11 mouse cellular contexts compared by ENCODE assay signal in the genomic region with DNA sequence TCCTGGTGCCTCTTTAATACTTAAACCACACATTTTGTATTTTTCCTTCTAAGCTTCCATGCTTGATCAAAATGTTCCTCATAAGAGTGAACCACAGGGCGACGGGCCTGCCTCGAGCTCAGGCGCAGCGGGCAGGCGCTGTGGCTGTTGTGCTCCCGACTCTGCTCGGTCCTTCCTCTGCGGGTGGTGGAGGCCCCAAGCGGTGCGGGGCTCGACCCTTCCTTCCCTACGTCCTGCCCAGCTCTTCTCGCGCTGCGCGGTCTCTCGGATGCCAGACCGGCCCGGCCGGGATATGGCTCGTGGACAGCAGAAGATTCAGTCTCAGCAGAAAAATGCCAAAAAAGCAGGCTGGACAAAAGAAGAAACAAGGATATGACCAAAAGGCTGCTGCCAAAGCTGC. TPM values are rescaled to one million over a fixed set of nuclear protein-coding genes. Genes with fewer than 3 reads are reported as not detected.
DNase-seq lines count a peak whose midpoint lies in the region; ATAC-seq and TF ChIP-seq lines count a peak whose summit lies in the region.
"Had no signal": no experiment of that assay in that cellular context is flagged by ENCODE, and none has a peak within 500 bp of the region (broad histone marks: within the 10 kb centered on the region; RNA-seq: fewer than 3 reads in every experiment).

No protein-coding gene starts in this region.

- peak overlapping the region; percentile 54; the same call in 1 of the 2 replicates for H3K9ac ChIP-seq in kidney, embryonic 16.5 days (replicated peaks; ENCODE audit: low read length)
- peak overlapping the region; percentile 56 for H3K9ac ChIP-seq in hindbrain, embryonic 16.5 days (ENCODE audit: low read depth, low read length)
- H3K9ac ChIP-seq in midbrain, postnatal 0 days (replicated peaks; ENCODE audit: low read length, poor library complexity, severe bottlenecking), result no peak overlapping the region

- H3K27me3 ChIP-seq in kidney, embryonic 16.5 days (ENCODE audit: insufficient read depth, low read length), result no peaks in the 10 kb centered on the region
- no peaks in the 10 kb centered on the region for H3K27me3 ChIP-seq in hindbrain, embryonic 16.5 days (replicated peaks; ENCODE audit: control insufficient read depth, insufficient read depth, low read length)
- no peaks in the 10 kb centered on the region for H3K27me3 ChIP-seq in midbrain, postnatal 0 days (ENCODE audit: insufficient read depth, low read length)

- TF ChIP-seq CTCF in midbrain, postnatal 0 days (IDR thresholded peaks at IDR 0.05), result no peak

- no peaks in the 10 kb centered on the region for H3K4me1 ChIP-seq in kidney, embryonic 16.5 days (ENCODE audit: insufficient read depth, low read length)
- no peaks in the 10 kb centered on the region for H3K4me1 ChIP-seq in hindbrain, embryonic 16.5 days (ENCODE audit: control insufficient read depth, insufficient read depth, low read depth, low read length)
- no peaks in the 10 kb centered on the region for H3K4me1 ChIP-seq in midbrain, postnatal 0 days (ENCODE audit: insufficient read depth, low read length)

- H3K36me3 ChIP-seq in kidney, embryonic 16.5 days (ENCODE audit: insufficient read depth, low read length), result no peaks in the 10 kb centered on the region
- no peaks in the 10 kb centered on the region for H3K36me3 ChIP-seq in hindbrain, embryonic 16.5 days (ENCODE audit: control insufficient read depth, insufficient read depth, low read length)
- H3K36me3 ChIP-seq in midbrain, postnatal 0 days (ENCODE audit: insufficient read depth, low read length), result no peaks in the 10 kb centered on the region

- H3K4me3 ChIP-seq in kidney, embryonic 16.5 days (ENCODE audit: low read length), result peak overlapping the region; percentile 30
- peak overlapping the region; percentile 28 for H3K4me3 ChIP-seq in hindbrain, embryonic 16.5 days (ENCODE audit: low read length)
- peak overlapping the region; percentile 20 for H3K4me3 ChIP-seq in midbrain, postnatal 0 days (ENCODE audit: low read depth, low read length)
- H3K4me3 ChIP-seq: erythroblast, embryonic 14.5 days had no signal

- H3K27ac ChIP-seq in kidney, embryonic 16.5 days (ENCODE audit: low read length), result no peak overlapping the region
- no peak overlapping the region for H3K27ac ChIP-seq in hindbrain, embryonic 16.5 days (ENCODE audit: low read depth, low read length)
- H3K27ac ChIP-seq in midbrain, postnatal 0 days (ENCODE audit: low read depth, low read length), result no peak overlapping the region
- H3K27ac ChIP-seq: macrophage had no signal

- H3K4me2 ChIP-seq in kidney, embryonic 16.5 days (replicated peaks; ENCODE audit: low read depth, low read length), result peak overlapping the region; percentile 52
- H3K4me2 ChIP-seq in hindbrain, embryonic 16.5 days (ENCODE audit: low read length), result peak overlapping the region; percentile 58
- H3K4me2 ChIP-seq in midbrain, postnatal 0 days (ENCODE audit: low read depth, low read length, poor library complexity, severe bottlenecking), result peak overlapping the region; percentile 29; the same call in 1 of the 2 replicates

- H3K9me3 ChIP-seq in kidney, embryonic 16.5 days (ENCODE audit: low read length), result no peaks in the 10 kb centered on the region
- no peaks in the 10 kb centered on the region for H3K9me3 ChIP-seq in hindbrain, embryonic 16.5 days (ENCODE audit: control insufficient read depth, low read length)
- H3K9me3 ChIP-seq in midbrain, postnatal 0 days (ENCODE audit: low read length), result no peaks in the 10 kb centered on the region

- peak; percentile 78 for ATAC-seq in kidney, embryonic 16.5 days (ENCODE audit: low FRiP score, low TSS enrichment)
- peak; percentile 48; the same call in 1 of the 2 replicates for ATAC-seq in common myeloid progenitor, adult 5-6 weeks (replicated peaks; ENCODE audit: low read depth, poor library complexity, severe bottlenecking)
- ATAC-seq in hindbrain, embryonic 16.5 days, result peak; percentile 34; the same call in 1 of the 2 replicates
- no peak for ATAC-seq in midbrain, postnatal 0 days (ENCODE audit: low FRiP score)
- ATAC-seq in activated CD4-positive, CD25-positive, alpha-beta regulatory T cell, adult 4 months, result no peak

- DNase-seq in kidney, adult 11 months, result no peak
- DNase-seq in midbrain, postnatal 0 days (ENCODE audit: low spot score), result no peak
- no peak for DNase-seq in layer of hippocampus, postnatal 10 days (ENCODE audit: low spot score in 2 of 2)
- DNase-seq in thymus, postnatal 25 days, result no peak

- 13% methylated on average over 22 of the region's 22 CpGs for WGBS in kidney, embryonic 16.5 days
- 8% methylated on average over 22 of the region's 22 CpGs for WGBS in hindbrain, embryonic 16.5 days
- 12% methylated on average over 22 of the region's 22 CpGs for WGBS in midbrain, postnatal 0 days

RNA-seq across cellular contexts. Expression of a gene that starts 6.0 kb away (rescaled TPM):
- polyA plus RNA-seq in kidney, embryonic 16.5 days (2015; fragmentation: Nextera tagmentation; extraction: Ambion mirVana), result 2.2 and 4.0 TPM in 2 replicates
- 2.0 and 2.6 TPM in 2 replicates for total RNA-seq in common myeloid progenitor, adult 5-6 weeks (2017)
- 3.9 and 4.6 TPM in 2 replicates for polyA plus RNA-seq in hindbrain, embryonic 16.5 days (2015; fragmentation: Nextera tagmentation; extraction: Ambion mirVana)
- 2.7 and 2.8 TPM in 2 replicates for total RNA-seq in midbrain, postnatal 0 days (2014; rRNA removed)
- 3.7 and 4.0 TPM in 2 replicates for polyA plus RNA-seq in midbrain, postnatal 0 days (2015; fragmentation: Nextera tagmentation; extraction: Ambion mirVana)
- total RNA-seq in layer of hippocampus, postnatal 10 days (2021), result 1 to 10 TPM; 4.5 to 6.3 TPM
- polyA plus RNA-seq in activated CD4-positive, CD25-positive, alpha-beta regulatory T cell, adult 4 months (2017; shearing (Covaris generic)), result 1 to 10 TPM; 6.0 to 7.5 TPM
- total RNA-seq: MEL had no signal
- polyA plus RNA-seq: erythroblast, embryonic 14.5 days had no signal

Comparison
In these comparisons a context has a peak if more than half of its experiments do, and no peak if none do; other contexts are left out.
1. ATAC-seq: peak in kidney, embryonic 16.5 days (single experiment), common myeloid progenitor, adult 5-6 weeks (single experiment) and hindbrain, embryonic 16.5 days (single experiment); none in midbrain, postnatal 0 days (single experiment) and activated CD4-positive, CD25-positive, alpha-beta regulatory T cell, adult 4 months (single experiment).
2. Peak in every context shown above with its lines, with median percentiles within 50 percentile points of each other: H3K4me2 ChIP-seq and H3K4me3 ChIP-seq.